Mouse (Mus musculus) urinary bladder, postnatal 14 days (tissue): ENCODE measurements around the gene Gm48552.
A peak's percentile ranks its signal among the peaks of the same experiment; 100 is the strongest.

Experiments used
- DNase-seq: peaks from one replicate; pipeline ENCODE4 v3.0.0; 2021; ENCODE audit warnings: low spot score

Gene Gm48552

GRCm38 (mm10) chr10:81406504-81407440 lies 18.0 kb downstream of the Gm48552 start:
- no peak for DNase-seq

GRCm38 (mm10) chr10:81407539-81408423 lies 19.0 kb downstream of the Gm48552 start:
- DNase-seq, result peak; percentile 82

GRCm38 (mm10) chr10:81408424-81408729 lies 19.6 kb downstream of the Gm48552 start:
- DNase-seq, result no peak

GRCm38 (mm10) chr10:81408871-81409291 lies 20.1 kb downstream of the Gm48552 start:
- DNase-seq, result peak; percentile 85

- no peak for DNase-seq
Observed at GRCm38 (mm10) chr10:81409330-81409729, 20.5 kb downstream of the Gm48552 start.

GRCm38 (mm10) chr10:81410350-81410749 lies 21.5 kb downstream of the Gm48552 start:
- no peak for DNase-seq

GRCm38 (mm10) chr10:81410981-81411380 lies 22.2 kb downstream of the Gm48552 start:
- DNase-seq, result no peak

- peak; percentile 71 for DNase-seq
Observed at GRCm38 (mm10) chr10:81411471-81412400, 22.9 kb downstream of the Gm48552 start.

GRCm38 (mm10) chr10:81412586-81413309 lies 23.9 kb downstream of the Gm48552 start:
- DNase-seq, result no peak

GRCm38 (mm10) chr10:81413310-81414261 lies 24.8 kb downstream of the Gm48552 start:
- peak; percentile 90 for DNase-seq

GRCm38 (mm10) chr10:81414682-81415081 lies 25.9 kb downstream of the Gm48552 start:
- no peak for DNase-seq

GRCm38 (mm10) chr10:81415146-81415545 lies 26.3 kb downstream of the Gm48552 start:
- DNase-seq, result no peak

- DNase-seq, result no peak
Observed at GRCm38 (mm10) chr10:81415549-81416310, 26.9 kb downstream of the Gm48552 start.

GRCm38 (mm10) chr10:81416581-81417226 lies 27.9 kb downstream of the Gm48552 start:
- DNase-seq, result peak; percentile 83

- DNase-seq, result no peak
Observed at GRCm38 (mm10) chr10:81417227-81418215, 28.7 kb downstream of the Gm48552 start.

- peak; percentile 2 for DNase-seq
Observed at GRCm38 (mm10) chr10:81418216-81419070, 29.6 kb downstream of the Gm48552 start.
